Mouse (Mus musculus) cortical plate, adult 2 months (tissue): ENCODE measurements at regions not wholly inside any gene's neighbourhood (a gene's known extent, or its start where the extent isn't known, plus 50 kb on each side); places are given as distances from the start of the nearest gene placed in this dataset.

Source experiments
- H3K27ac ChIP-seq: fragments of 200-500 bp; 2 replicates; pipeline ENCODE4 v1.5.1; 2012; ENCODE audit warnings: low read length, control low read depth, inconsistent platforms; ENCODE audit not compliant: insufficient read depth
- H3K4me1 ChIP-seq: fragments of 200-500 bp; 2 replicates; pipeline ENCODE4 v1.6.1; 2011; ENCODE audit warnings: low read length; ENCODE audit not compliant: control insufficient read depth, insufficient read depth
- H3K4me3 ChIP-seq: fragments of 200-500 bp; 2 replicates; pipeline ENCODE4 v1.5.1; 2011; ENCODE audit warnings: mild to moderate bottlenecking, low read length, control low read depth; ENCODE audit not compliant: insufficient read depth
- CTCF ChIP-seq: fragments of 200-500 bp; IDR thresholded peaks from 2 replicates; pipeline ENCODE4 v1.5.1; 2011; ENCODE audit warnings: mild to moderate bottlenecking, control low read depth, low read length; ENCODE audit not compliant: insufficient read depth; ENCODE audit errors: extremely low read depth
- POLR2A ChIP-seq: fragments of 200-500 bp; IDR thresholded peaks from 2 replicates; pipeline ENCODE4 v1.6.1; 2011; ENCODE audit warnings: mild to moderate bottlenecking, low read length, control low read depth; ENCODE audit not compliant: insufficient read depth; ENCODE audit errors: extremely low read depth

GRCm38 (mm10) chr13:111860931-111861330 is 52.1 kb upstream of the Map3k1 start:
- Histone ChIP-seq H3K4me1 (no peaks in the 10 kb centered on the region), H3K4me3 (no peak overlapping the region), H3K27ac (no peak overlapping the region)
- no peak for TF ChIP-seq POLR2A
- TF ChIP-seq CTCF = no peak

GRCm38 (mm10) chr13:111862316-111862715 is 53.5 kb upstream of the Map3k1 start:
- Histone ChIP-seq H3K4me3 (no peak overlapping the region), H3K4me1 (no peaks in the 10 kb centered on the region), H3K27ac (no peak overlapping the region)
- TF ChIP-seq CTCF (no peak), POLR2A (no peak)

- Histone ChIP-seq H3K4me1 (peaks cover 3% of the 10 kb centered on the region; the same call in 1 of the 2 replicates), H3K27ac (no peak overlapping the region), H3K4me3 (no peak overlapping the region)
- no peak for TF ChIP-seq CTCF
Measured at GRCm38 (mm10) chr13:111865956-111866355, 57.2 kb upstream of the Map3k1 start.

GRCm38 (mm10) chr13:111867261-111867660 is 58.5 kb upstream of the Map3k1 start:
- H3K4me3 ChIP-seq = no peak overlapping the region
- no peak for TF ChIP-seq CTCF
- H3K4me1 ChIP-seq = peaks cover 3% of the 10 kb centered on the region; the same call in 1 of the 2 replicates
- H3K27ac ChIP-seq = no peak overlapping the region

- Histone ChIP-seq H3K4me1 (peaks cover 3% of the 10 kb centered on the region; the same call in 1 of the 2 replicates), H3K27ac (peak overlapping the region; percentile 8; the same call in 1 of the 2 replicates), H3K4me3 (no peak overlapping the region)
- no peak for TF ChIP-seq CTCF
- no peak for TF ChIP-seq POLR2A
Measured at GRCm38 (mm10) chr13:111867763-111868725, 59.3 kb upstream of the Map3k1 start.

- H3K27ac ChIP-seq = no peak overlapping the region
- H3K4me1 ChIP-seq = peaks cover 3% of the 10 kb centered on the region; the same call in 1 of the 2 replicates
- H3K4me3 ChIP-seq = no peak overlapping the region
- no peak for TF ChIP-seq CTCF
- TF ChIP-seq POLR2A = no peak
Measured at GRCm38 (mm10) chr13:111868947-111869346, 60.2 kb upstream of the Map3k1 start.

- H3K4me3 ChIP-seq = no peak overlapping the region
- no peak overlapping the region for H3K27ac ChIP-seq
- no peak for TF ChIP-seq POLR2A
- no peak for TF ChIP-seq CTCF
- H3K4me1 ChIP-seq = peaks cover 3% of the 10 kb centered on the region; the same call in 1 of the 2 replicates
Measured at GRCm38 (mm10) chr13:111869771-111870437, 61.1 kb upstream of the Map3k1 start.

GRCm38 (mm10) chr13:111870505-111870904 is 61.7 kb upstream of the Map3k1 start:
- H3K4me3 ChIP-seq = no peak overlapping the region
- peaks cover 3% of the 10 kb centered on the region; the same call in 1 of the 2 replicates for H3K4me1 ChIP-seq
- H3K27ac ChIP-seq = no peak overlapping the region
- TF ChIP-seq POLR2A (no peak), CTCF (no peak)

GRCm38 (mm10) chr13:111871672-111872410 is 63.0 kb upstream of the Map3k1 start:
- H3K4me1 ChIP-seq = peaks cover 3% of the 10 kb centered on the region; the same call in 1 of the 2 replicates
- no peak overlapping the region for H3K27ac ChIP-seq
- H3K4me3 ChIP-seq = no peak overlapping the region
- TF ChIP-seq POLR2A (no peak), CTCF (no peak)
